Mouse (Mus musculus) heart, postnatal 0 days (tissue): ENCODE results near the gene 4931428L18Rik.

ENCODE experiments used
- CTCF ChIP-seq: IDR thresholded peaks from 2 replicates; pipeline ENCODE4 v1.5.1; 2016; ENCODE audit warnings: antibody characterized with exemption, control low read depth, low read depth
- EP300 ChIP-seq: IDR thresholded peaks from 2 replicates; pipeline ENCODE4 v1.6.1; 2016; ENCODE audit warnings: antibody characterized with exemption, low read depth

DNA sequence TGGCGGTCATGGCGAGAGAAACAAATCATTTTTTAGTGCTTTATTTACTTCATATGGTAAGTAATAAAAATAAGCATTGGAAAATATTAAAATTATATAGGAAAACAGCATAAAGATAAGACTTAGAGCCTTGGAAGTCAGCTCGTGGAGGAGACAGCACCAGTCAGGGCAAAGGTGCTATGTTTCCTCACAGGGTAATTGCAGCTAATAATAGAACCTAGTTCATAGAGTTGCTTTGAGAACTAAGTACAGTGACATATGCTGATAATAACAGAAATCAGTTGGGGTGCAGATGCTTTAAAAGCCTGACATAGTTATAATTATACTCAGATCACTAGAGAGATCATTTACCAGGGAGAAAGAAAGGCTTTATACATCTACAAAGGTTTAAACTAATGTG lies 125.3 kb downstream of the 4931428L18Rik start:
- no peak for TF ChIP-seq CTCF
- TF ChIP-seq EP300 = no peak
